Mouse (Mus musculus) C2C12 (cell line): Measurements from ENCODE around the gene Tmeff2.

Experiments
- CEBPB ChIP-seq: IDR thresholded peaks from one replicate; pipeline ENCODE4 v1.6.1; 2011; ENCODE audit warnings: low read depth, mild to moderate bottlenecking, control low read depth, moderate library complexity
- CTCF ChIP-seq: IDR thresholded peaks from one replicate; pipeline ENCODE4 v1.5.1; 2011; ENCODE audit not compliant: control insufficient read depth, insufficient read depth, insufficient read length
- FOSL1 ChIP-seq: IDR thresholded peaks from one replicate; pipeline ENCODE4 v1.8.0; 2011; ENCODE audit warnings: mild to moderate bottlenecking, low read length; ENCODE audit not compliant: poor library complexity, insufficient read depth, severe bottlenecking
- MAX ChIP-seq: IDR thresholded peaks from one replicate; pipeline ENCODE4 v1.6.1; 2011; ENCODE audit warnings: mild to moderate bottlenecking, control low read depth
- MYOD1 ChIP-seq: IDR thresholded peaks from one replicate; pipeline ENCODE4 v1.6.1; 2011; ENCODE audit warnings: low read depth; ENCODE audit not compliant: control insufficient read depth, insufficient read length
- MYOG ChIP-seq: IDR thresholded peaks from one replicate; pipeline ENCODE4 v1.6.1; 2011; ENCODE audit not compliant: control insufficient read depth, insufficient read length; ENCODE audit errors: extremely low read depth

DNA sequence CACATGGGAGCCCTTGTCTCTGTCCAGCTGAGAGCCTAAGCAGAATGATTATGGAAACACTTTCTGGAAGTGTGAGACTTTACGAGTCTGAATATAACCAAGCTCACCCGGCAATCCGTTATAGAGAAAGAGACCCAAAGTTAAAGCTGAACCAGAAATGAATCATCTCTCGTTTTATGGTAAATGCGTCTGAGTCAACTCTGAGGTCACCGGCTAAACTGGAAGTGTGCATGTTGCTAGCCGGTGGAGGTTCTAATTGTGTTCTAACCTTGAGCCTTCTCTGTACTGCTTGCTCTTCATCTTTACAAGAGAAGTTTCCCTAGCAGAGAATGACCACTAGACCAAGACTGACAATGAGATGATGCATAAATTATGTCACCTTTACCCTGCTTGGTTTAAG is 316.8 kb downstream of the Tmeff2 start:
- TF ChIP-seq CTCF: no peak
- peak; percentile 66 for TF ChIP-seq MAX
- no peak for TF ChIP-seq MYOG
- peak; percentile 75 for TF ChIP-seq FOSL1
- TF ChIP-seq CEBPB: no peak
- no peak for TF ChIP-seq MYOD1
